ENCODE assay signal across 35 mouse cellular contexts in the genomic region with DNA sequence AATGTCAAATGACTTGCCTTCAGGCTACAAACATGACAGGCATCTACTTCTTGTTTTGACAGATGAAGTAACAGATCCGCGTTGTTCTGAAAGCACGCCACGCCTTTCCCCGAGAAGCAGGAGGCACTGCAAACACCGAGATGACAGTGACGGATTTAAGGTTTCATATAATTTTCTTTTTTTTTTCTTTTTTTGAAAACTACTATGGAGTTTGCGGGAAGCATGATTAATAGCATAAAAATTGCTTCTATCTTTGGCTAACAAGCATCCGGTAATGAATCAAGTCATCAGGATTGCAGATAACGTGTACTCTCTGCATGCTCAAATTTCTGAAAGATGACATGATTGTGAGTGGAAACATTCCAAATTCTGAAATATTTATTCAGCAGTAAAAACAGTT. TPM values are rescaled to one million over a fixed set of nuclear protein-coding genes. Genes with fewer than 3 reads are reported as not detected.
A peak's percentile ranks its signal among the peaks of the same experiment; 100 is the strongest.
DNase-seq lines count a peak whose midpoint lies in the region; ATAC-seq and TF ChIP-seq lines count a peak whose summit lies in the region.
"Had no signal": no experiment of that assay in that cellular context is flagged by ENCODE, and none has a peak within 500 bp of the region (broad histone marks: within the 10 kb centered on the region; RNA-seq: fewer than 3 reads in every experiment).

No protein-coding gene starts in this region.

- WGBS in forebrain, postnatal 0 days = 69% methylated on average over 10 of the region's 10 CpGs
- WGBS in forebrain, embryonic 12.5 days = 88% methylated on average over 10 of the region's 10 CpGs

- H3K4me1 ChIP-seq in forebrain, postnatal 0 days (ENCODE audit: insufficient read depth) = no peaks in the 10 kb centered on the region
- no peaks in the 10 kb centered on the region for H3K4me1 ChIP-seq in forebrain, embryonic 12.5 days
- peaks cover 2% of the 10 kb centered on the region; the same call in 1 of the 2 replicates for H3K4me1 ChIP-seq in embryonic fibroblast, embryonic 13.5 days (ENCODE audit: control insufficient read depth, insufficient read depth, low read length)
- H3K4me1 ChIP-seq: embryonic facial prominence, embryonic 12.5 days; forebrain, embryonic 15.5 days; hindbrain, embryonic 13.5 days; limb, embryonic 12.5 days; liver, embryonic 12.5 days; neural tube, embryonic 12.5 days had no signal

- H3K4me2 ChIP-seq in forebrain, postnatal 0 days (ENCODE audit: low read depth) = no peak overlapping the region
- H3K4me2 ChIP-seq in forebrain, embryonic 12.5 days = no peak overlapping the region
- H3K4me2 ChIP-seq: embryonic facial prominence, embryonic 12.5 days; forebrain, embryonic 15.5 days; hindbrain, embryonic 13.5 days; limb, embryonic 12.5 days; liver, embryonic 12.5 days; neural tube, embryonic 12.5 days had no signal

- H3K9ac ChIP-seq in forebrain, postnatal 0 days = no peak overlapping the region
- no peak overlapping the region for H3K9ac ChIP-seq in forebrain, embryonic 12.5 days
- H3K9ac ChIP-seq: embryonic facial prominence, embryonic 12.5 days; forebrain, embryonic 15.5 days; hindbrain, embryonic 13.5 days; limb, embryonic 12.5 days; liver, embryonic 12.5 days; neural tube, embryonic 12.5 days had no signal

- no peaks in the 10 kb centered on the region for H3K27me3 ChIP-seq in forebrain, postnatal 0 days (ENCODE audit: insufficient read depth, low read length)
- no peaks in the 10 kb centered on the region for H3K27me3 ChIP-seq in forebrain, embryonic 12.5 days
- H3K27me3 ChIP-seq: embryonic facial prominence, embryonic 12.5 days; forebrain, embryonic 15.5 days; hindbrain, embryonic 13.5 days; limb, embryonic 12.5 days; liver, embryonic 12.5 days; neural tube, embryonic 12.5 days had no signal

- no peak for TF ChIP-seq CTCF in forebrain, postnatal 0 days (IDR thresholded peaks at IDR 0.05; ENCODE audit: low read depth)
- no peak for TF ChIP-seq CTCF in embryonic fibroblast, embryonic 13.5 days (IDR thresholded peaks at IDR 0.05; ENCODE audit: borderline replicate concordance, insufficient read depth, low read length)

- DNase-seq in forebrain, postnatal 0 days = peak; percentile 3
- peak; percentile 0 for DNase-seq in lung, postnatal 25 days (ENCODE audit: low spot score)
- DNase-seq in lung, adult 18-20 months = no peak
- no peak for DNase-seq in adrenal gland, postnatal 14 days
- DNase-seq in testis, postnatal 10 days (ENCODE audit: low spot score) = no peak
- DNase-seq: B cell, adult 2 months; cerebellum, adult 18-20 months; cerebellum, postnatal 14 days; heart, postnatal 36 days; kidney, adult 2 months; kidney, postnatal 10 days; lung, adult 2 months; lung, postnatal 36 days; midbrain, embryonic 14.5 days; retina, postnatal 1 day; right cerebral cortex, postnatal 25 days; thymus, postnatal 25 days had no signal

- H3K4me3 ChIP-seq in forebrain, postnatal 0 days (ENCODE audit: low read depth, low read length) = no peak overlapping the region
- no peak overlapping the region for H3K4me3 ChIP-seq in forebrain, embryonic 12.5 days (replicated peaks)
- H3K4me3 ChIP-seq in embryonic fibroblast, embryonic 13.5 days (ENCODE audit: insufficient read depth, low read length) = no peak overlapping the region
- H3K4me3 ChIP-seq: embryonic facial prominence, embryonic 12.5 days; forebrain, embryonic 15.5 days; hindbrain, embryonic 13.5 days; limb, embryonic 12.5 days; liver, embryonic 12.5 days; neural tube, embryonic 12.5 days had no signal

- no peak for TF ChIP-seq POLR2A in embryonic fibroblast, embryonic 13.5 days (IDR thresholded peaks at IDR 0.05; ENCODE audit: low read depth, low read length)

- H3K36me3 ChIP-seq in forebrain, postnatal 0 days (ENCODE audit: insufficient read depth) = no peaks in the 10 kb centered on the region
- H3K36me3 ChIP-seq in forebrain, embryonic 12.5 days (replicated peaks) = no peaks in the 10 kb centered on the region
- H3K36me3 ChIP-seq: embryonic facial prominence, embryonic 12.5 days; forebrain, embryonic 15.5 days; hindbrain, embryonic 13.5 days; limb, embryonic 12.5 days; liver, embryonic 12.5 days; neural tube, embryonic 12.5 days had no signal

- no peak; the same call in 1 of the 2 replicates for ATAC-seq in forebrain, postnatal 0 days
- ATAC-seq in forebrain, embryonic 12.5 days (ENCODE audit: low FRiP score) = no peak
- ATAC-seq: forebrain, embryonic 15.5 days; liver, embryonic 12.5 days had no signal

- no peak overlapping the region for H3K27ac ChIP-seq in forebrain, postnatal 0 days (ENCODE audit: low read depth, low read length)
- H3K27ac ChIP-seq in forebrain, embryonic 12.5 days = no peak overlapping the region
- peak overlapping the region; percentile 63; the same call in 1 of the 2 replicates for H3K27ac ChIP-seq in embryonic fibroblast, embryonic 13.5 days (ENCODE audit: insufficient read depth, low read length)
- H3K27ac ChIP-seq: embryonic facial prominence, embryonic 12.5 days; forebrain, embryonic 15.5 days; hindbrain, embryonic 13.5 days; limb, embryonic 12.5 days; liver, embryonic 12.5 days; neural tube, embryonic 12.5 days had no signal

- H3K9me3 ChIP-seq in forebrain, postnatal 0 days (ENCODE audit: low read length) = no peaks in the 10 kb centered on the region
- H3K9me3 ChIP-seq in forebrain, embryonic 12.5 days = no peaks in the 10 kb centered on the region
- H3K9me3 ChIP-seq: embryonic facial prominence, embryonic 12.5 days; forebrain, embryonic 15.5 days; hindbrain, embryonic 13.5 days; limb, embryonic 12.5 days; liver, embryonic 12.5 days; neural tube, embryonic 12.5 days had no signal

RNA-seq across cellular contexts. Expression of gene Nt5c1b, which starts 42.1 kb away (rescaled TPM):
- total RNA-seq in forebrain, postnatal 0 days (2014; rRNA removed) = 0.38 TPM in 1 of 2 replicates, not detected in the other
- not detected in 2 replicates for polyA plus RNA-seq in forebrain, postnatal 0 days (2015; fragmentation: Nextera tagmentation; extraction: Ambion mirVana)
- polyA plus RNA-seq in forebrain, embryonic 12.5 days (2016; fragmentation: Nextera tagmentation; extraction: Ambion mirVana) = not detected in 2 replicates
- polyA plus RNA-seq in embryonic fibroblast, embryonic 13.5 days (2011; ENCODE audit: insufficient read length, low read depth, missing spikeins) = not detected in 2 replicates
- total RNA-seq in adrenal gland, postnatal 14 days (2021) = not detected in 2 replicates
- total RNA-seq: adrenal gland, adult 18-20 months; adrenal gland, postnatal 4 days; gastrocnemius, postnatal 4 days; heart, adult 8-10 months; heart, postnatal 36 days; layer of hippocampus, postnatal 25 days; left cerebral cortex, postnatal 10 days; megakaryocyte-erythroid progenitor cell, adult 5-6 weeks; MEL had no signal
- polyA plus RNA-seq: embryonic facial prominence, embryonic 12.5 days; forebrain, embryonic 15.5 days; heart, embryonic 14.5 days; hindbrain, embryonic 13.5 days; limb, embryonic 12.5 days; liver, embryonic 12.5 days; lung, adult 2 months; midbrain, embryonic 14.5 days; neural tube, embryonic 12.5 days; spleen, adult 2 months had no signal

Comparison
In these comparisons a context has a peak if more than half of its experiments do, and no peak if none do; other contexts are left out.
1. DNase-seq: peak in forebrain, postnatal 0 days (single experiment) and lung, postnatal 25 days (single experiment); none in lung, adult 18-20 months (0 of 2), adrenal gland, postnatal 14 days (single experiment) and testis, postnatal 10 days (single experiment).